Mouse (Mus musculus): ENCODE measurements around the gene Ctdsp2.

The Ctdsp2 gene

GRCm38 (mm10) chr10:126963821-126964220 lies 14.7 kb upstream of the Ctdsp2 start:
- no peak for DNase-seq

DNA sequence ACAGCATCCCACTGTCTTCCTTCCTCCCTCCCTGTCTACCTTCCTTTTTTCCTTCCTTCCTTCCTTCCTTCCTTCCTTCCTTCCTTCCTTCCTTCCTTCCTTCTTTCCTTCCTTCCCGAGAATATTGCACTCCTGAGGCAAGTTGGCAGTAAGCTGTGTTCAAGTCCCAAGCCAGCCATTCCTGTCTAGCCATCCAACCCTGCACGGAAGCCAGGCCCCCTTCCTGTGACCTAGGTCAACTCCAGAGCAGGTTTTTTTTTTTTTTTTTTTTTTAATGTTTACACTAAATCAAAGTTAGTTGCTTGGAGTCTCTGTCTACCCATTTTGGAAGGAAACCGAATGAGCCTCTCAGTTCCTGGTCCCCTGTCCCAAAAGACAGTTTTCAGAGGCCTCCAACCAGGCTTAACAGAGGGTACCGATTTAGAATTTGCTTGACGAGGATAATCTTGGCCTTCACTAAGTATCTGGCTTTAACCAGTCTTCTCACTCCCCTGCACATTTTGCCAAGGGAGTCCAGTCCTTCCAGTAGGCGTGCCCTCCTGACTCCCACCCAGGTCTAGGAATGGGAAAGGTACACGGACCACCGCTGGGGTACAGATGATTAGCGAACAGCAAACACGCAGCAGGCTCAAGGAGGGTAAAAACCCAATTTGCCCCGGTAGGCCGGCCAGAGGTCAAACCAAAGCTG lies 7.0 kb upstream of the Ctdsp2 start:
- DNase-seq = no peak

GRCm38 (mm10) chr10:126972051-126972725 lies 6.3 kb upstream of the Ctdsp2 start:
- no peak for DNase-seq

GRCm38 (mm10) chr10:126972988-126973387 lies 5.5 kb upstream of the Ctdsp2 start:
- no peak for DNase-seq

DNA sequence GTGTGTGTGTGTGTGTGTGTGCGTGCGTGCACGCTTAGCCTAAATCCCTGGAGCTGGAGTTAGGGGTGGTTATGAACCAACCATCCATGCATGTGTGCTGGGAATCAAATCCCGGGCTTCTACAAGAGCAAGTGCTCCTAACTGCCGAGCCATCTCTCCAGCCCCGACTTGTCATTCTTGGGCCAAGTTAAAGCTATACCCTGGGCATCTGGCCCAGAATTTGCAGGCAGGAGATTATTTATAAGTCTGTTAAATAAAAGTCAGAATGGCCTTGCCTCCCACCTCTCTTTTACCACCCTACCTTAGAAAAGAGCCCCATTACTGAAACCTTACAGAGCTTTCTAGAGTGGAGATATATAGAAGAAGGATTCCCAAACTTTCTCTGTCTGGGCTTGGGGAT lies 2.8 kb upstream of the Ctdsp2 start:
- no peak for DNase-seq

GRCm38 (mm10) chr10:126977076-126977475 lies 1.4 kb upstream of the Ctdsp2 start:
- no peak for DNase-seq

GRCm38 (mm10) chr10:126979121-126979635 lies 661 bp downstream of the Ctdsp2 start:
- DNase-seq = peak; percentile 56 to 66

- DNase-seq = peak; percentile 50 to 56
These were observed 1.2 kb downstream of the Ctdsp2 start for GRCm38 (mm10) chr10:126979636-126980151.

DNA sequence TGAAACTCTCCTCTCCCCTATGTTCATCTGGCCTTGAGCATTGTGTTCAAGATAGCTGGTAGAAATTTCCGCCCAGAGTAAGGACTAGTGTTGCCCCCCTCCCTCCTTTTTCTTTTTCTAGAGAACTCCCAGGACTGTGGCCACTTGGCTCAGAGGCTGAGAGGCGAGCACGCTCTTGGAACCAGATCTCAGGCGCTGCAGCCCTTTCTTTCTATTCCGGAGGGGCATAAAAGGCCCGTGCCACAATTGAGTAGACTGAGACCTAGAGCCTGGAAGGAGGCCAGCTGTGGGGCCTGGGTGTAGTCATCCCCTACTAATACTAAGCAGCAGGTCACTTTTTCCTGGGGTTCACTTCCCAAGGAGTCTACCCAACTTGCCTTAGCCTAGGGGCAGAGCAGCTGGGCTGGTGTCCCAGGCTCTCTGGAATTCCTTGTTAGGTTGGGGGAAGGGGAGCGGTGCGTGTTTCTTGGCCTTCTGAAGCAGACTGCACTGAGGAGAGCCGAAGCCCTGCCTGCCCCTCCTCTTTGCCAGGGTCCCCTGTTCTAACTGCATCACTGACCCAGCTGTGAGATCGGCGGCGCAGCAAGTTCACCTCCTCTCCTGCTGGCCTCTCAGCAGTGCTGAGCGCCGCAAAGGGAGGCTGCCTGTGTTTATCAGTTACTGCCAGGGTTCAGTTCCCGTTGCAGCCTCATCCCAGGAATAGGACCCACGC lies 1.9 kb downstream of the Ctdsp2 start:
- no peak for DNase-seq

- no peak for DNase-seq
These were observed 2.5 kb downstream of the Ctdsp2 start for GRCm38 (mm10) chr10:126980933-126981530.

- no peak for DNase-seq
These were observed 3.2 kb downstream of the Ctdsp2 start for GRCm38 (mm10) chr10:126981746-126982145.

DNA sequence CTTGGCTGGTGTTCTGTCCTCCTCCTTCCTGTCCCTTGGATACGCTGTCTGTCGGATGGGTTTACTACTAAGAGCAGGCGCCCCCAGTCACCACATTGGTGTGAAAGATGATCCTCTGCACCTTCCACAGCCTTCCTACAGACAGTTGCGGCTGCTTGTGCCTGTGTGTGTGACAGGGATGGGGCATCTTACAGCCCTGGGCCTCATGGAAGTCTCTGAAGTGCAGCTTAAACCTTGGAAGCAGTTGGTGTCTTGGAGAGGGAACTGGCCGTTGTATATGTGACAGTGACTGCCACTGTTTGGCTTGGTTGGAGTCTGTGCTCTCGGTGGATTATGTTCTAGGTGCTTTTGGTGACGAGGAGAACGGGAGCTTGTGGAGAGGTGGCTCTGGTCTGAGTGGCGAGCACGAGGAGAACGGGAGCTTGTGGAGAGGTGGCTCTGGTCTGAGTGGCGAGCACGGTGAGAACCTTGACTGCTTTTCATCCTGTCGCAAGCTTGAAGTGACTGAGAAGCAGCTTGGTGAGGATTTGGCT lies 4.7 kb downstream of the Ctdsp2 start:
- no peak for DNase-seq

GRCm38 (mm10) chr10:126984189-126985004 lies 5.9 kb downstream of the Ctdsp2 start:
- no peak for DNase-seq

DNA sequence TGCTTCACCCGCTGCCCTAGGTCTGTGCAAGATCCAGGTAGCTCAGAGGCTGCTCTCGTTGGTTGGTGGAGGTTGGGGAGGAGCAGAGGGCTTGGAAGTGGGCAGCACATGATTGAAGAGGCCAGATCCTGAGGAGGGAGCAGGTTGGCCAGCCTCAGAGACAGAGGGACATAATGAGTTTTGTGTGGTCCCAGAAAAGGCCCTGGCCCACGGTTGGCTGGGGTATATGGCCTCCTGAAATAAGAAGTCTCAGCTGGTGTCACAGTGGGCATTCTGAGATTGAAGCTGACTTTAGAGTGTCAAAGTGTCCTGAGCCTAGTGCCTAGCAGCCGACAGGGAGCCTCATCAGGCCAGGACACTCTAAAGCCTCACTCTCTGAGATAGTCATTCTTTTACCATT lies 6.6 kb downstream of the Ctdsp2 start:
- no peak for DNase-seq

DNA sequence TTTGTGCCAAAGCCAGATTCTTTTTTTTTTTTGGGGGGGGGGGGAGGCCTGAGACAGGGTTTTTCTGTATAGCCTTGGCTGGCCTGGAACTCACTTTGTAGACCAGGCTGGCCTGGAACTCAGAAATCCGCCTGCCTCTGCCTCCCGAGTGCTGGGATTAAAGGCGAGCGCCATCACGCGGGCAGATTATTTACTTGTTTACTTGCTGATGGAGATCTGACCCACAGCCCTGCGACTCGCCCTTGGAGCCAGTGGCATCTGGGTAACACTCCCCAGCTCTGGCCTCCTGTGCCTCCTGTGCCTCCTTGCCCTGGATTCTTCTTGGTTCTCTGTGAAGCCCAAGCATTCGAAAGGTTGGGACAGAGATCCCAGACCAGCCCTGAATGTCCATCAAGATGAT lies 7.1 kb downstream of the Ctdsp2 start:
- DNase-seq = no peak

DNA sequence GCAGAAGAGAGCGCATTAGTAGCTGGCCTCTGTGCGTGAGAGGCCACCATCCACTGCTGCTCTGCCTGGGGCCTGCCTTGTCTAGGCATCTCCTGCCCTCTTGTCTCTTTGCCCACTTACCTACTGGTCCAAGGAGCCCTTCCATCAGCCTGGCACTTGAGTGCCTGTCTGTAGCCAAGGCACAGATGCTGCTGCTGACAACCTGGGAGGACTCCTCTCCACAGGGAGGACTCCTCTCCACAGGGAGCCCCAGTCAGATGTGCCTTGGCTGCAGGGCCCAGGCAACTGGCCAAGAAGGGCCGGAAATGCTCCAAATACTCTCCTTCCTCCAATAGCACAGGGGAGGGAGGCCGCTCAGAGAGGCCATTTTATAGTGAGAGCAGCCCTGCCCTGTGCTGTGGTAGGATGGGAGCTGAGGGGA lies 8.0 kb downstream of the Ctdsp2 start:
- no peak for DNase-seq

- no peak for DNase-seq
These were observed 8.9 kb downstream of the Ctdsp2 start for GRCm38 (mm10) chr10:126987183-126988118.

GRCm38 (mm10) chr10:126988513-126989165 lies 10.1 kb downstream of the Ctdsp2 start:
- no peak for DNase-seq

GRCm38 (mm10) chr10:126990313-126991056 lies 12.0 kb downstream of the Ctdsp2 start:
- DNase-seq = peak; percentile 92
